Mouse (Mus musculus): ENCODE results near the gene Hist1h2bf. TPM values are rescaled to one million over a fixed set of nuclear protein-coding genes. Genes with fewer than 3 reads are reported as not detected.

Gene Hist1h2bf
- total and polyA plus RNA-seq, 3 experiments, result 2.2 to 1,093 TPM; not detected in 1

GRCm38 (mm10) chr13:23609844-23610243 lies 35.8 kb upstream of the Hist1h2bf start:
- no peak overlapping the region for H3K4me3 ChIP-seq (ENCODE audit: control insufficient read depth in 1 of 2, insufficient read depth in 1 of 2, low read depth in 2 of 2, low read length in 2 of 2)

GRCm38 (mm10) chr13:23609209-23609608 lies 35.2 kb upstream of the Hist1h2bf start:
- H3K9ac ChIP-seq (ENCODE audit: control insufficient read depth, low read depth, low read length, poor library complexity, severe bottlenecking), result no peak overlapping the region
- H3K4me1 ChIP-seq (ENCODE audit: control insufficient read depth in 1 of 2, insufficient read depth in 2 of 2, low read length in 2 of 2), result peaks cover 0 to 8% of the 10 kb centered on the region in 2 experiments; a peak in 2 of 4 replicates
- H3K27me3 ChIP-seq (ENCODE audit: control insufficient read depth in 1 of 2, insufficient read depth in 2 of 2, low read length in 2 of 2), result no peaks in the 10 kb centered on the region
- TF ChIP-seq POLR2AphosphoS2 (IDR thresholded peaks at IDR 0.05; ENCODE audit: low read length), result no peak
- no peak for TF ChIP-seq MXI1 (IDR thresholded peaks at IDR 0.05; ENCODE audit: low read depth, low read length)
- no peak for TF ChIP-seq MAX (IDR thresholded peaks at IDR 0.05; ENCODE audit: low read length)
- TF ChIP-seq TBP (IDR thresholded peaks at IDR 0.05; ENCODE audit: low read depth, low read length), result no peak
- no peak for TF ChIP-seq USF1 (IDR thresholded peaks at IDR 0.05; ENCODE audit: low read depth, low read length)
- TF ChIP-seq ETS1 (IDR thresholded peaks at IDR 0.05; ENCODE audit: low read depth, low read length), result peak; percentile 31; the same call in 1 of the 2 replicates
- no peak for TF ChIP-seq CHD1 (IDR thresholded peaks at IDR 0.05; ENCODE audit: low read depth, low read length)
- TF ChIP-seq ZNF384 (IDR thresholded peaks at IDR 0.05; ENCODE audit: low read depth, low read length), result no peak
- TF ChIP-seq GABPA (IDR thresholded peaks at IDR 0.05; ENCODE audit: low read depth, low read length), result no peak
- no peak for TF ChIP-seq ZC3H11A (IDR thresholded peaks at IDR 0.05; ENCODE audit: low read depth, low read length)
- peak; percentile 69 for TF ChIP-seq GATA1 (IDR thresholded peaks at IDR 0.05; ENCODE audit: low read depth, low read length)
- no peak for TF ChIP-seq BHLHE40 (IDR thresholded peaks at IDR 0.05; ENCODE audit: borderline replicate concordance, low read depth, low read length)
- no peak for TF ChIP-seq SMC3 (IDR thresholded peaks at IDR 0.05; ENCODE audit: low read depth, low read length)
- TF ChIP-seq MAFK (IDR thresholded peaks at IDR 0.05; ENCODE audit: borderline replicate concordance, low read depth, low read length), result no peak
- no peak for TF ChIP-seq NELFE (IDR thresholded peaks at IDR 0.05; ENCODE audit: low read depth, low read length)
- TF ChIP-seq TAL1 (IDR thresholded peaks at IDR 0.05; ENCODE audit: low read length), result no peak
- no peak for TF ChIP-seq USF2 (IDR thresholded peaks at IDR 0.05; ENCODE audit: borderline replicate concordance in 1 of 2, insufficient read depth in 1 of 2, low read depth in 1 of 2, low read length in 2 of 2)
- no peak for TF ChIP-seq MAZ (IDR thresholded peaks at IDR 0.05; ENCODE audit: low read depth, low read length)
- TF ChIP-seq CHD2 (IDR thresholded peaks at IDR 0.05; ENCODE audit: low read length), result no peak
- TF ChIP-seq EP300 (IDR thresholded peaks at IDR 0.05; ENCODE audit: low read depth in 1 of 2, low read length in 2 of 2), result peak; percentile 49 to 55; a peak in 2 of 4 replicates
- no peak for TF ChIP-seq ZKSCAN1 (IDR thresholded peaks at IDR 0.05; ENCODE audit: low read depth, low read length)
- peak; percentile 63 for TF ChIP-seq JUND (IDR thresholded peaks at IDR 0.05; ENCODE audit: low read depth, low read length)
- no peaks in the 10 kb centered on the region for H3K9me3 ChIP-seq (replicated peaks; ENCODE audit: insufficient read depth, low read length)
- peaks cover 0 to 12% of the 10 kb centered on the region in 2 experiments; a peak in 2 of 4 replicates for H3K36me3 ChIP-seq (ENCODE audit: control insufficient read depth in 1 of 2, insufficient read depth in 2 of 2, low read length in 2 of 2)
- H3K79me2 ChIP-seq (ENCODE audit: control insufficient read depth, insufficient read depth, low read length, poor library complexity), result no peaks in the 10 kb centered on the region
- H3K4me3 ChIP-seq (ENCODE audit: control insufficient read depth in 1 of 2, insufficient read depth in 1 of 2, low read depth in 2 of 2, low read length in 2 of 2), result no peak overlapping the region
- peak; percentile 71 for DNase-seq (ENCODE audit: low read depth, low spot score)
- H3K27ac ChIP-seq (ENCODE audit: control insufficient read depth, low read depth, low read length), result no peak overlapping the region

More at GRCm38 (mm10) chr13:23609844-23610243, 35.8 kb upstream of the Hist1h2bf start:
- Histone ChIP-seq H3K27ac (ENCODE audit: control insufficient read depth, low read depth, low read length) (no peak overlapping the region), H3K27me3 (ENCODE audit: control insufficient read depth in 1 of 2, insufficient read depth in 2 of 2, low read length in 2 of 2) (no peaks in the 10 kb centered on the region), H3K36me3 (ENCODE audit: control insufficient read depth in 1 of 2, insufficient read depth in 2 of 2, low read length in 2 of 2) (peaks cover 0 to 12% of the 10 kb centered on the region in 2 experiments; a peak in 2 of 4 replicates), H3K4me1 (ENCODE audit: control insufficient read depth in 1 of 2, insufficient read depth in 2 of 2, low read length in 2 of 2) (peaks cover 0 to 8% of the 10 kb centered on the region in 2 experiments; a peak in 2 of 4 replicates), H3K9ac (ENCODE audit: control insufficient read depth, low read depth, low read length, poor library complexity, severe bottlenecking) (no peak overlapping the region), H3K79me2 (ENCODE audit: control insufficient read depth, insufficient read depth, low read length, poor library complexity) (no peaks in the 10 kb centered on the region), H3K9me3 (replicated peaks; ENCODE audit: insufficient read depth, low read length) (no peaks in the 10 kb centered on the region)
- no peak for TF ChIP-seq MAZ (IDR thresholded peaks at IDR 0.05; ENCODE audit: low read depth, low read length)
- no peak for DNase-seq (ENCODE audit: low read depth, low spot score)

Measured in MEL (cell line).